Mouse (Mus musculus) heart, embryonic 13.5 days (tissue): ENCODE measurements at regions not wholly inside any gene's neighbourhood (a gene's known extent, or its start where the extent isn't known, plus 50 kb on each side); places are given as distances from the start of the nearest gene placed in this dataset.
A peak's percentile ranks its signal among the peaks of the same experiment; 100 is the strongest.

ENCODE experiments used
- ATAC-seq: fragments of 200-750 bp; cut with Nextera tagmentation; 2 replicates; pipeline ENCODE4 v1.8.0; 2017; ENCODE audit warnings: moderate TSS enrichment; ENCODE audit not compliant: insufficient number of reproducible peaks, low FRiP score, low TSS enrichment; ENCODE audit errors: extremely low read depth
- H3K27ac ChIP-seq: fragments of 300-500 bp; sonication (generic); replicated peaks from 2 replicates; pipeline ENCODE4 v1.5.1; 2015; ENCODE audit warnings: moderate library complexity, mild to moderate bottlenecking, inconsistent platforms
- H3K27me3 ChIP-seq: fragments of 300-500 bp; sonication (generic); replicated peaks from 2 replicates; pipeline ENCODE4 v1.6.1; 2015; ENCODE audit warnings: mild to moderate bottlenecking, inconsistent platforms
- H3K36me3 ChIP-seq: fragments of 300-500 bp; sonication (generic); 2 replicates; pipeline ENCODE4 v1.6.1; 2015; ENCODE audit warnings: mild to moderate bottlenecking, inconsistent platforms
- H3K4me1 ChIP-seq: fragments of 300-500 bp; sonication (generic); 2 replicates; pipeline ENCODE4 v1.6.1; 2015; ENCODE audit warnings: inconsistent platforms
- H3K4me2 ChIP-seq: fragments of 300-500 bp; sonication (generic); 2 replicates; pipeline ENCODE4 v1.6.1; 2015; ENCODE audit warnings: inconsistent platforms, mild to moderate bottlenecking, moderate library complexity
- H3K4me3 ChIP-seq: fragments of 300-500 bp; sonication (generic); 2 replicates; pipeline ENCODE4 v1.5.1; 2015; ENCODE audit warnings: moderate library complexity, mild to moderate bottlenecking, inconsistent platforms
- H3K9ac ChIP-seq: fragments of 300-500 bp; sonication (generic); 2 replicates; pipeline ENCODE4 v1.6.1; 2015; ENCODE audit warnings: inconsistent platforms, mild to moderate bottlenecking, moderate library complexity
- H3K9me3 ChIP-seq: fragments of 300-500 bp; sonication (generic); 2 replicates; pipeline ENCODE4 v1.6.1; 2016; ENCODE audit warnings: inconsistent platforms
- WGBS: fragments of 180-500 bp; shearing (Covaris S2); methylation state at CpG from one replicate; pipeline ENCODE4 v1.1.7; 2015; ENCODE audit warnings: mixed read lengths; 5-methylcytosine and 5-hydroxymethylcytosine counted together

DNA sequence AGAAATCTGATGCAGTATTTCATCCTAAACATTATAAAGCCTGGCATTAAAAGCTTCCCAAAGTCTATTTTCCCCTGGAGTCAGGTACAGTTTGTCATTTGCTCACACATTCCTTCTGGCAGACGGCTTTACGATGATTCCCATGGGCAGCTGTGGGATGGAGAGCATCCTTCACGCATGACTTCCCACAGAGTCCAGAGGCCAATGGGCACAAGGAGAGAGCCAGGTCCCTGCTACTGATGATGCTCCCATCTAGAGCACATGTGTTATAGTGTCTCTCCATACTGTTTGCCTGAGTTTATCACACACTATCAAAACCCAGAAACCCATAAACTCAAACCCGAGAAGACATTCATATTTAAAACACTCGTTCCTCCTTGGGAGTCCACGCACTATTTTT lies 270.8 kb upstream of the Noct start:
- 88% methylated on average over 6 of the region's 6 CpGs for WGBS
- Histone ChIP-seq H3K4me2 (no peak overlapping the region), H3K4me1 (peaks cover 5% of the 10 kb centered on the region), H3K27me3 (no peaks in the 10 kb centered on the region), H3K4me3 (no peak overlapping the region), H3K9ac (no peak overlapping the region), H3K9me3 (no peaks in the 10 kb centered on the region), H3K27ac (no peak overlapping the region), H3K36me3 (no peaks in the 10 kb centered on the region)
- ATAC-seq: no peak

DNA sequence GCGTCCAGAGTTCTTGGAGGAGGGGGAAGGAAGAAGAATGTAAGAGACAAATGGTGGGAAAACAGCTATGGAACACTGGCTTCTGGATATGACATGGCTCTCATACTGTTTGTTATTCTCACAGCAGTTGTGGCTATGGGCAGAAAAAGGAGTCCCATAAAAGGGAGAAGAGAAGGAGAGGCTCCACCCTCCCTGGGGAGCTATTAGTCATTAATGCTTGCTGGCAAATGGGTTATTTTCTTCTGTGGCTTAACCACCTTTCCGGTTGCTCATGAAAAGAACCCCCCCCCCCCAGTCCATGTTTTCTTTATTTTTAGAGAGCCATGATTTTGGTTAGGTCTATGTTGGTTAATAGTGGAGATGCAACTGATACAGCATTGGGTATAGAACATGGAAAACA lies 253.9 kb upstream of the Noct start:
- H3K4me3 ChIP-seq: no peak overlapping the region
- no peak overlapping the region for H3K27ac ChIP-seq
- 88% methylated on average over 2 of the region's 2 CpGs for WGBS
- no peaks in the 10 kb centered on the region for H3K36me3 ChIP-seq
- H3K9me3 ChIP-seq: no peaks in the 10 kb centered on the region
- H3K9ac ChIP-seq: no peak overlapping the region
- ATAC-seq: no peak
- H3K4me2 ChIP-seq: no peak overlapping the region
- no peaks in the 10 kb centered on the region for H3K27me3 ChIP-seq
- H3K4me1 ChIP-seq: no peaks in the 10 kb centered on the region

DNA sequence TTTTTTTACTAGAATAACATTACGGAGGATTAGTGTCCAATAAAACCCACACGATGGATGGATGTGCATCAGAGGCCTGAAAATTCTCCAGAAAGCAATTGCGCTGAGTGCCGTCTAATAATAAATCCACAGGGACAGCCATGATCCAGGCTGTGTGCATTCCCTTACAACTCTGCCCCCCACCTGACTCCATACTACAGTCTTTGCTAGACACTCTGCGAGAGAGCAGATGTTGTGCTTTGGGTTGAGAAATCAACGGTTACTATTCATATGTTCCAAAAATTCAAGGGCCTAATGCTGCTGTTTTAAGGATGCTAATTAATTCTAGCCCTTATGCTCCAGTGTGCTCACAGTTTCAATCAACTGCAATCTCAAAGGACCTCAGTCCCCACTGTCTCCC lies 251.2 kb upstream of the Noct start:
- Histone ChIP-seq H3K9ac (no peak overlapping the region), H3K36me3 (no peaks in the 10 kb centered on the region), H3K27ac (no peak overlapping the region), H3K4me3 (no peak overlapping the region), H3K4me1 (no peaks in the 10 kb centered on the region), H3K27me3 (no peaks in the 10 kb centered on the region), H3K4me2 (no peak overlapping the region), H3K9me3 (no peaks in the 10 kb centered on the region)
- no peak for ATAC-seq
- WGBS: 80% methylated on average over 6 of the region's 6 CpGs

DNA sequence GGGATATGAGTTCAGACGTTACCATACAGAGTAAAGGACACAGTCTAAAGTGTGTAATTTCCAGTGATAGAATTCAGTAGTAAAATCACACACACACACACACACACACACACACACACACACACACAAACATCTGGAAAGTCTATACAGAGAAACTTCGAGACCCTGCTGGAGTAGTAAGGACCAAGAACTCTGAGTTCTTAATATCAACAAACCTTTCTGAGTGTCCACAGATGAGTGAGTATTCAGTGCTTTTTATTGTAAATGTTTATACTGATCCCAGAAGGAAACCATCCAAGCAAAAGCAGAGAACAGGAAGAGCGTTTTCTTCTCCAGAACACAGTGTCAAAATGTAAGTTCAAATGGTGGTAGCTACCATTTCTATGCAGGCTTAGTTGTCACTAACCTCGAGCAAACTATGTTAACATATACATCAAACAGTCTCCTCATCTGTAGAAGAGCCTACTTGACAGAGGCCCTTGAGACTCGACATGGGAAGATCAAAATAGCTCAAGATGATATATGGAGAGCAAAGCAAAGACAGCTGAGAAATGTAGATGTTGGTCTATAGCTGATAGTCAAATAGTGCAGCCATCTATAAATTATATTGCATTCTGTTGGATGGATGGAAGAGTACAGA lies 248.0 kb upstream of the Noct start:
- no peak overlapping the region for H3K4me2 ChIP-seq

DNA sequence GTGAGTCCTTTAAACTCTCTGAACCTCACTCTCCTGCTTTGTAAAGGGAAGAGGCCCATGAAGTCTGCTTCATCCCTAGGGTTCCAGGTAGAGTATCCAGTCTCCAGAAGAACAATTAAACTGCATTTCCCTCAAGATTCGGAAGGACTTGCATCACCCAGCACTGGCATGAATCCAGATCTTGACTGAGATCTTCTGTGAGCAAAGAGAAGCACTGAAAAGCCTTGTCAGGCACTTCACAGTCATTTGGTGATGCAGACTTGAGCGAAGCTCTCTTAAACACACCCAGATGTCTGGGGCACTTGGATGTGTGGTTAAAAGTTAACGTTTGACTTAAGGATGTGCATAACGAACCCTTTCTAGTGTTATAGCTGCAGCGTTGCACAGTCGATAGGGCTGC lies 247.4 kb upstream of the Noct start:
- Histone ChIP-seq H3K27ac (no peak overlapping the region), H3K36me3 (no peaks in the 10 kb centered on the region), H3K9me3 (no peaks in the 10 kb centered on the region), H3K4me3 (no peak overlapping the region), H3K9ac (no peak overlapping the region), H3K4me1 (no peaks in the 10 kb centered on the region), H3K4me2 (no peak overlapping the region), H3K27me3 (no peaks in the 10 kb centered on the region)
- 64% methylated on average over 6 of the region's 6 CpGs for WGBS
- ATAC-seq: no peak

More for the DNA sequence above, 248.0 kb upstream of the Noct start:
- H3K27ac ChIP-seq: no peak overlapping the region
- no peak for ATAC-seq
- no peak overlapping the region for H3K9ac ChIP-seq
- H3K9me3 ChIP-seq: no peaks in the 10 kb centered on the region
- no peaks in the 10 kb centered on the region for H3K36me3 ChIP-seq
- H3K4me1 ChIP-seq: no peaks in the 10 kb centered on the region
- no peak overlapping the region for H3K4me3 ChIP-seq
- WGBS: 61% methylated on average over 5 of the region's 5 CpGs
- H3K27me3 ChIP-seq: no peaks in the 10 kb centered on the region

DNA sequence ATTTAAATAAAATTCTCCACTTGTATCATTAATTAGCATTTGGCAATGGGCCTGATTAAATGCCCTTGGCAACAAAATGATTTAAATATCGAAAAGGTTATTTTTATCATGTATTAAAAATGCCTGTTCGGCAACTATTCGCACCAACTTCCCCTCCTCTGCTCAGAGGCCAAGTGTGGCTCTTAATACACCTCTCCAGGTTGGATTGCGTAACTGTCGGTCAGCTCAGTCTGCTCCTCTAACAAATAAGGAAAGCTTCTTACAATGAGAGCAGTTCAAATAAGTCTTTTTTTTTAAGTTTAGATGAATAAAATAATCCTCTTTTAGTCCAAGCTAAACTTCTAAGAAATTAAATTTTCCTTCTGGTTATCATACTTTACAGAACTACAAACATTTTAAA lies 245.6 kb upstream of the Noct start:
- WGBS: 89% methylated on average over 5 of the region's 5 CpGs
- Histone ChIP-seq H3K27ac (no peak overlapping the region), H3K4me2 (no peak overlapping the region), H3K4me3 (no peak overlapping the region), H3K9ac (no peak overlapping the region), H3K9me3 (no peaks in the 10 kb centered on the region), H3K4me1 (peaks cover 11% of the 10 kb centered on the region), H3K27me3 (no peaks in the 10 kb centered on the region), H3K36me3 (no peaks in the 10 kb centered on the region)
- no peak for ATAC-seq

DNA sequence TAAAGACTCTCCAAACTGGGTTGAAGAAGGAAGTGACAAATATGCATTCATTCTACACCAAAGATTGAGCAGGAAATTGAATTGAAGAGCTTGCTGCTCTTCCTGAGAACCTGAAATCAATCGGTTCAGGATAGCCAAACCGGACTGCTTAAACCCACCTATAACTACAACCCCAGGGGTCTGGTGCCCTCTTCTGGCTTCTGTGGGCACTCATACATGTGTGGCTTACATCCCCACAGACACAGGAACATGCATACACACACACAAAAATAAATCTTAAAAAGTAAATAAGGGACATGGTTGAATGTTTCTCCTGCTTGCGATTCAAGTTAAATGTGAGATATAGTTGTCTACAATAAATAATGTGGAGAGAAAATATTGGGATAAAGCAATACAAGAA lies 244.7 kb upstream of the Noct start:
- H3K9ac ChIP-seq: no peak overlapping the region
- ATAC-seq: no peak
- H3K4me2 ChIP-seq: no peak overlapping the region
- H3K4me3 ChIP-seq: no peak overlapping the region
- H3K9me3 ChIP-seq: no peaks in the 10 kb centered on the region
- H3K27ac ChIP-seq: no peak overlapping the region
- H3K27me3 ChIP-seq: no peaks in the 10 kb centered on the region
- peaks cover 18% of the 10 kb centered on the region for H3K4me1 ChIP-seq
- H3K36me3 ChIP-seq: no peaks in the 10 kb centered on the region
- WGBS: 73% methylated on average over 3 of the region's 3 CpGs

DNA sequence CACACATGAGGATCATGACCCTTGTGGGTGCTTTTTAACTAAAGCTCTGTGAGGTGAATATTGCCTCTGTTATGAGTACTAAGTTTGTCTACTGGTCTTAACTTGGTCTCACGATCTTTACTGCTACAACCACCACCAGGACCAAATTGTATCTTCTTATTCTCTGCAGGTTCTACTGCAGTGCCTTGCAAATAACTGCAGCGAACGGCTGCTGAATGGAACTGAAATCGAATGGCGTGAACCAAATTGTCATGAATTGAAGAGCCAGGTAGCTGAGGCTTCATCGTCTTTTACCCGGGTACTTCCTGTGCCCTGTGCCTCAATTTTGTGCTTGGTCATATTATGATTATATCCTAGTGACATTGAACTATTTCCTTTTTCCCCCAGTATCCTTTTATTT lies 242.5 kb upstream of the Noct start:
- Histone ChIP-seq H3K9me3 (no peaks in the 10 kb centered on the region), H3K27ac (no peak overlapping the region), H3K4me3 (no peak overlapping the region), H3K4me2 (no peak overlapping the region), H3K9ac (no peak overlapping the region), H3K27me3 (no peaks in the 10 kb centered on the region), H3K4me1 (peaks cover 18% of the 10 kb centered on the region), H3K36me3 (no peaks in the 10 kb centered on the region)
- WGBS: 85% methylated on average over 7 of the region's 7 CpGs
- no peak for ATAC-seq

DNA sequence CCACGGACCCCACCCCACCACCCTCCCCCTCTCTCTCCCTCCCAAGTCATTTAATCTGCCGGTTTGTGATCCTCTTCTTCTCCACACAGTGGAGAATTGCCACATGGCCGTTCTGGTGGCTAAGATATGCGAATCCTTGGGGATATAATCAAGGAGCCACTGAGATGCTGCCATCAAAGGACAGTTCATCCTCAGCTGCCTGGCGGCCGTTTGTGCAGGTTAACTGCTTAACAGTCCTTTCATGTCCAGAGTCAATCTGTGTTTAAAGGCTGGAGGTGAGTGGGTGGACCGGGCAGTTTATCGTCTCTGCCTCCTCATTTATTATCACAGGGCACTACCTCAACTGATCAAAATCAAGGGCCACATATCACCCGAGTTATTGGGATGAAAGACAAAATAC lies 241.6 kb upstream of the Noct start:
- H3K27me3 ChIP-seq: no peaks in the 10 kb centered on the region
- H3K4me1 ChIP-seq: peaks cover 18% of the 10 kb centered on the region
- no peaks in the 10 kb centered on the region for H3K36me3 ChIP-seq
- no peaks in the 10 kb centered on the region for H3K9me3 ChIP-seq
- no peak overlapping the region for H3K4me3 ChIP-seq
- H3K27ac ChIP-seq: peak overlapping the region; percentile 36; the same call in 1 of the 2 replicates
- no peak overlapping the region for H3K9ac ChIP-seq
- WGBS: 34% methylated on average over 9 of the region's 9 CpGs
- ATAC-seq: no peak
- peak overlapping the region; percentile 11; the same call in 1 of the 2 replicates for H3K4me2 ChIP-seq

DNA sequence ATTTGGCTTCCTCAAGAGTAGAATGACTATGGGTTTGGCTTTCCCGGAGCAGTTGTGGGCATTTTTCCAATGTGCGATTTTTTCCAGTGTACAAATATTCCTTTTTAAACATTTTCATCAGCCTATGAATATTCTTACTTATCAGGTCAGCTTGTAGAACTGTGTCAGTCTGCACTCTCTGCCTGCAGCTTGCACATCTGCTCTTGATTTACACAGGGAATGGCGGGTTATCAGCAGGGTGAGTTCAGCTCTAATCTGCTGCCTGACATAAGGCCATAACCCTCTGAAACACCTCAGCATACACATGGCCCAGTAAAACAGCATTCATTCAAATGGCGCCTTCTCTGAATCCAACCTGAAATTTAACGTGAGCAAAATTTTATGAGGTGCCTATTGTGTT lies 241.1 kb upstream of the Noct start:
- no peaks in the 10 kb centered on the region for H3K9me3 ChIP-seq
- no peak overlapping the region for H3K9ac ChIP-seq
- H3K27ac ChIP-seq: peak overlapping the region; percentile 29; the same call in 1 of the 2 replicates
- peaks cover 18% of the 10 kb centered on the region for H3K4me1 ChIP-seq
- WGBS: 43% methylated on average over 5 of the region's 5 CpGs
- H3K27me3 ChIP-seq: no peaks in the 10 kb centered on the region
- H3K4me2 ChIP-seq: no peak overlapping the region; the same call in 1 of the 2 replicates
- H3K36me3 ChIP-seq: no peaks in the 10 kb centered on the region
- no peak overlapping the region for H3K4me3 ChIP-seq
- no peak for ATAC-seq

DNA sequence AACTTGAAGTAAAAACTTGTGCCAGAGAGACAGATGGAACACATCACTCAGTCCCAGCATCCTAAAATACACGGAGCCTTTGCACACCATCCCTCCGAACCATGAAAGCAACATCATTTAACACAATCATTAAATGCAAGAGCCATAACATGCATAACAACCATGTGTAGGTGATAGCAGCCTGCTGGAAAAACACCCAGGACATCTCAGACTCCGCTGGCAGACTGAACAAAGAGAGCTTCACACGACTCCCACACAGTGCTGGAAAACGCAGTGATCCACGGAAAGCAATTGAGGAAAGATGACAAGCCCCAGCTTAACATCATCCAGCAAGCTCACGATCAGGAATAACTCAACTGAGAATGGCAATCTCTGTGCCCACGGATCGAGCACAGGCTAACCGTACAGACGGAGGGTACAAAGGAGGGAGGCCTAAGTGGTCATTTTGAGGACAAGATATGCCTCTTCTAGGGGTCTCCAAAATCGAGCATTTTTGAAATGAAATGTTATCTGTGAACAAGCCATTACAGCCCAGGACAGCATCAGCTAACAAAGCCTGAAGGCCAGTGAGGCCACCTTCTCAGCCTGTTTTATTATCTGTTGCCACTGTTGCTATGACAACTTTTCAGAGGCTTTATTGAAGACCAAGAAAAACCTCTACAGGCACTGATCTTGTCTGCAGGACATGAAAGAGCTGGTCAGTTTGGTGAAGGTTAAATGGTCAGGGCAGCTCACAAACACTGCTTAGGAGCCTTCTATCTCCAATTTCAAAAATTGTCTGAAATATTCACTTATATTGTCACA lies 240.1 kb upstream of the Noct start:
- Histone ChIP-seq H3K4me2 (no peak overlapping the region), H3K9ac (no peak overlapping the region), H3K27ac (no peak overlapping the region; the same call in 1 of the 2 replicates), H3K4me3 (no peak overlapping the region), H3K9me3 (no peaks in the 10 kb centered on the region), H3K36me3 (no peaks in the 10 kb centered on the region), H3K4me1 (peaks cover 18% of the 10 kb centered on the region), H3K27me3 (no peaks in the 10 kb centered on the region)
- WGBS: 47% methylated on average over 12 of the region's 12 CpGs
- ATAC-seq: no peak

DNA sequence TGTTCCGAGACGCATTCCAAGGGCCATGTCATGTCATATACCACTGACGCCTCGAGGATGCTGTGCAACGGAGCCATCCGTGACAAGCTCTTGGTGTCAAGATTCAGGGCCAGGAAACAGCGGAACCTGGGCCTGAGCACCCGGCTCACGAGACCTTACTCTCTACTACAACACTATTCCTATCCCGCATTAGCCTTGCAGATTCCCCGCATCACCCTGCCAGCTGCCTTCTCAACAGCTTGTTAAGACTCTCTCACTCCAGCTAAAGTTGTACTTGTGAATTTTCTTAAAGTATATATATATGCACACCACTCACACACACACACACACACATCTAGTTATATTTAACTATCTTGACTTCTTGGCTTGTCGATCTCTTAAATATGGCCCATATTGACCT lies 236.4 kb upstream of the Noct start:
- H3K36me3 ChIP-seq: no peaks in the 10 kb centered on the region
- 48% methylated on average over 12 of the region's 12 CpGs for WGBS
- peaks cover 25% of the 10 kb centered on the region for H3K4me1 ChIP-seq
- H3K27ac ChIP-seq: no peak overlapping the region
- ATAC-seq: no peak
- H3K9ac ChIP-seq: no peak overlapping the region
- no peaks in the 10 kb centered on the region for H3K27me3 ChIP-seq
- H3K4me2 ChIP-seq: peak overlapping the region; percentile 15; the same call in 1 of the 2 replicates
- no peaks in the 10 kb centered on the region for H3K9me3 ChIP-seq
- H3K4me3 ChIP-seq: no peak overlapping the region
